Mouse (Mus musculus): Measurements from ENCODE around the gene Abca3. TPM values are rescaled to one million over a fixed set of nuclear protein-coding genes. Genes with fewer than 3 reads are reported as not detected.

The Abca3 gene
- polyA plus RNA-seq, 1 experiment from 2014 or later: 24.7 TPM

DNA sequence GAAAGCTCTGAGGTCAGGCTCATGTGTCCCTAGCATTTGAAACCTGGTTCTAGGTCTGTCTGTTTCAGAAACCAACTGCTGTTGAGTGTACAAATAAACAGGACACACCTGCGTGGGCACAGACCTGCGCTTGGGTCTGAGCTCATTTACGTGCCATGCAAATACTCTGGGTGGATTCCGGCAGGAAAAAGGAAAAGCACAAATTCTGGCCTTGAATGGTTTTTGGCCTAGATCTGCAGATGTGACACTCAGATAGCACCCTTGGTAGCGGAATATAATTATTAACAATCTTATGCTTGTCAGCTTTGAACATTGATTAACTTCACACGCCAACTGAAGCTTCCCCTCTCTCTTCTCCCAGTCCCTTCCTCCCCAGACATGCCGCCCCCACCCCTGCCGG lies 3.5 kb downstream of the Abca3 start:
- no peak overlapping the region for H3K4me2 ChIP-seq
- no peak overlapping the region; the same call in 1 of the 2 replicates for H3K9ac ChIP-seq
- no peak overlapping the region for H3K4me3 ChIP-seq
- WGBS: 90% methylated on average over 8 of the region's 8 CpGs
- H3K9me3 ChIP-seq: no peaks in the 10 kb centered on the region
- ATAC-seq (ENCODE audit: low read depth): no peak
- H3K27me3 ChIP-seq: peaks cover 8% of the 10 kb centered on the region
- 0 out of 2 replicates have a peak, but pooled peaks cover 15% of the 10 kb centered on the region for H3K36me3 ChIP-seq
- peaks cover 40% of the 10 kb centered on the region for H3K4me1 ChIP-seq (replicated peaks)
- H3K27ac ChIP-seq (replicated peaks): no peak overlapping the region

DNA sequence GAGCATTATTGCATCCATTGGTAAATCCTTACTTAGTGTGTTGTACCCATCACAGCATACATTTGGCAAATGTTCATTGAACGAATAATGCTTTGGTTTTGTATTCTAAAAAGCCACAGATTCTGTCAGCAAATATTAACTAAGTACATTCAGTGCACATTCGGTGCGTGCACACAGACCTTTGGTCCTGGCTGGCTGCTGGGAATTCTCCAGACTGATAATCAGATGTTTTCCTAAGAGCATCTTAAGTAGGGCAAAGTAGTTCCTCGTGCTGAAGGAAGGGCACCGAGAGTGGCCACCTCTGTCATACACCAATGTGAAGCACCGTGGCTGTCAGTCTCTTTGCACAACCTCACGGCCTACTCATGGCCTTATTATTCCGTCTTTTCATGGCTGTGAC lies 7.3 kb downstream of the Abca3 start:
- H3K4me2 ChIP-seq: no peak overlapping the region
- no peak for ATAC-seq (ENCODE audit: low read depth)
- WGBS: 92% methylated on average over 8 of the region's 8 CpGs
- H3K4me1 ChIP-seq (replicated peaks): peaks cover 18% of the 10 kb centered on the region
- H3K36me3 ChIP-seq: peaks cover 22% of the 10 kb centered on the region; the same call in 1 of the 2 replicates
- H3K9ac ChIP-seq: no peak overlapping the region
- no peaks in the 10 kb centered on the region for H3K27me3 ChIP-seq
- H3K27ac ChIP-seq (replicated peaks): no peak overlapping the region
- H3K4me3 ChIP-seq: no peak overlapping the region
- H3K9me3 ChIP-seq: no peaks in the 10 kb centered on the region

DNA sequence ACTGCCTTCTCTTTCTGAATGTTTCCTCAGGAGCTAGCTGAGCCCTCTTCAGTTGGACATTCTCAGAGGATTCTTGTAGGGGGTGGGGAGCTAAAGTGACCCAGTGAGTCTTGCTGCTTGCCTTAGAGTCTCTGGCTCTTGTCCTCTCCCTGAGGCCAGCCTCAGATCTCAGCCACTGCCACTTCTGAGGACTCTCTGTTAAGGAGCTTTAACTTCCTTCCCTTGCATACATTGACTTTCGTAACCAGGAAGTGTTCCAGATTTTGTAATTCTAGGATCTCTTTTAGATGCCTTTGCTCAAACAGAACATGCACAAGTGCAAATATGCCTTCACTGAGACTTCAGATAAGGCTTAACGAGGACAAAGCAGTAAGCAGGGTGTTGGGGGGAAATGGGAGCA lies 8.2 kb downstream of the Abca3 start:
- Histone ChIP-seq H3K9me3 (no peaks in the 10 kb centered on the region), H3K36me3 (peaks cover 28% of the 10 kb centered on the region), H3K27ac (replicated peaks) (no peak overlapping the region), H3K4me3 (no peak overlapping the region), H3K4me2 (no peak overlapping the region), H3K4me1 (replicated peaks) (peaks cover 10% of the 10 kb centered on the region), H3K9ac (no peak overlapping the region), H3K27me3 (no peaks in the 10 kb centered on the region)
- WGBS: 85% methylated on average over 2 of the region's 2 CpGs
- ATAC-seq (ENCODE audit: low read depth): no peak

DNA sequence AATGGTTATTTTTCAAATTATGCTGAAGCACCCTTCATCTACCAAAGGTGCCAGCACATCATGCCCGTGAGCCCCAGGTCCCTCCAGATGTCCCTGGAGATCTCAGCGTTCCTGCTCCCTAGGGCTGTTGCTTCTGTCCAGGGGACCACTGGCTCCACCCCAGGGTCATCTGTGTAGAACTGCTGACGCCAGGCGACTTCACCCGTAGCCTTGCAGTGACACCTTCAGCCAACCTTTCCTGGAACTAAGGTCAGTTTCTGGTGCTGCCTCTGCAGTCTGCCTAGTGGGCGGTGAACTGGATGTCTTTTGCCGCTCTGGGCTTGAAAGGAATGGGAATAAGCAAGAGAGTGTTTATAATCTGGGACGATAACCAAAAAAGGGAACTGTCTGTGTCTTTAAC lies 9.1 kb downstream of the Abca3 start:
- Histone ChIP-seq H3K4me1 (replicated peaks) (peaks cover 4% of the 10 kb centered on the region), H3K27ac (replicated peaks) (no peak overlapping the region), H3K36me3 (peaks cover 35% of the 10 kb centered on the region), H3K4me2 (no peak overlapping the region), H3K4me3 (no peak overlapping the region), H3K9me3 (no peaks in the 10 kb centered on the region), H3K9ac (no peak overlapping the region), H3K27me3 (no peaks in the 10 kb centered on the region)
- no peak for ATAC-seq (ENCODE audit: low read depth)
- WGBS: 87% methylated on average over 8 of the region's 8 CpGs

DNA sequence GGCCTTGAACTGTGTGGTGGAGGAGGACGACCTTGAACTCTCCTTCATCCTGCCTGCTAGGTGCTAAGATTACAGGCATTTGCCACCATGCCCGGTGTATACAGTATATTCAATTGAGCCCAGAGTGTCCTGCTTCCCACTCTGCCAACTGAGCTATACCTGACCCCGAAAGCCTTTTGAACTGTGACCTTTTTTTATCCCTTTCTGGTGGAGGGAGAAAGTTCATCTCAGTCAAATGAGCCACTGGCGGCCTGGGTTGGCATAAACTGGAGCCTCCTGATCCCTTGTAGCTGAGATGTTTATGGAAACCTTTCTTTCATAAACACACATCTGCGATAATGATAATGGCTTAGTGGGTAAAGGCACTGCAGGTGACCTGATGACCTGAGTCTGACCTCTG lies 9.5 kb downstream of the Abca3 start:
- no peak overlapping the region for H3K4me2 ChIP-seq
- H3K27ac ChIP-seq (replicated peaks): no peak overlapping the region
- H3K27me3 ChIP-seq: no peaks in the 10 kb centered on the region
- no peaks in the 10 kb centered on the region for H3K9me3 ChIP-seq
- H3K36me3 ChIP-seq: peaks cover 40% of the 10 kb centered on the region
- H3K9ac ChIP-seq: no peak overlapping the region
- ATAC-seq (ENCODE audit: low read depth): no peak
- no peak overlapping the region for H3K4me3 ChIP-seq
- H3K4me1 ChIP-seq (replicated peaks): no peaks in the 10 kb centered on the region
- 85% methylated on average over 5 of the region's 5 CpGs for WGBS

DNA sequence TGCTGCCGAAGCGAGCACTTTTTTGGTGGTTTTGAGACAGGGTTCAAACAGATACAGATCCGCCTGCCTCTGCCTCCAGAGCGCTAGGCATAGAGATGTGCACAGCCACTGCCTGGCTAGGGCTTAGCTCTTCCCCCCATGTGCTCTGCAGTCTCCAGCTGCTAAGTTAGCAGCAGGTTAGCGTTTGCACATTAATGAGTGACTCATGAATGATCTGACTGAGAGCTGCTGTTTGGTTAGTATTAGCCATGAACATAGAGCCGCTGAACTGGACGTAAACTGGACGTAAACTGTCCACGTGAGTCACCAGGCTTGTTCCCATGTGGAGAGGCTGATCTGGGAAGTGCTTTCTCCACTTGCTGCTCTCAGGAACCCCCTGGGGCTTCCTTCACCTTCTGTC lies 10.8 kb downstream of the Abca3 start:
- H3K4me1 ChIP-seq (replicated peaks): no peaks in the 10 kb centered on the region
- ATAC-seq (ENCODE audit: low read depth): no peak

DNA sequence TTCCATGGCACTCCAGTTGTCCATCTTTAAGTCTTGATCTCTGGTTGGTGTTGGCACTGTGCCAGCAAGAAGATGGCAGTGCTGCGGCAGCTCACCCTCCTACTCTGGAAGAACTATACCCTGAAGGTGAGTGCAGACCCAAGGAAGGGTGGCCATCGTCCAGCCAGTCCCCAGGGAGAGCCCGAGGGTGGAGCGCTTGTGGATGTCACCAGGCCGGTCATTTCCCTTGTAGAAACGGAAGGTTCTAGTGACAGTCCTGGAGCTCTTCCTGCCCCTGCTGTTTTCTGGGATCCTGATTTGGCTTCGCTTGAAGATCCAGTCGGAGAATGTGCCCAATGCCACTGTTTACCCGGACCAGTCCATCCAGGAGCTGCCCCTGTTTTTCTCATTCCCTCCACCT lies 12.7 kb downstream of the Abca3 start:
- no peak for ATAC-seq (ENCODE audit: low read depth)
- 84% methylated on average over 9 of the region's 9 CpGs for WGBS
- no peak overlapping the region for H3K4me3 ChIP-seq
- H3K9ac ChIP-seq: no peak overlapping the region
- H3K27me3 ChIP-seq: no peaks in the 10 kb centered on the region
- no peak overlapping the region for H3K4me2 ChIP-seq
- no peaks in the 10 kb centered on the region for H3K4me1 ChIP-seq (replicated peaks)
- H3K36me3 ChIP-seq: peaks cover 53% of the 10 kb centered on the region
- H3K9me3 ChIP-seq: no peaks in the 10 kb centered on the region
- no peak overlapping the region for H3K27ac ChIP-seq (replicated peaks)

More for the DNA sequence above, 10.8 kb downstream of the Abca3 start:
- no peaks in the 10 kb centered on the region for H3K9me3 ChIP-seq
- H3K27me3 ChIP-seq: no peaks in the 10 kb centered on the region
- no peak overlapping the region for H3K4me2 ChIP-seq
- H3K27ac ChIP-seq (replicated peaks): no peak overlapping the region
- no peak overlapping the region for H3K4me3 ChIP-seq
- H3K36me3 ChIP-seq: peaks cover 52% of the 10 kb centered on the region
- 73% methylated on average over 9 of the region's 9 CpGs for WGBS
- H3K9ac ChIP-seq: no peak overlapping the region

DNA sequence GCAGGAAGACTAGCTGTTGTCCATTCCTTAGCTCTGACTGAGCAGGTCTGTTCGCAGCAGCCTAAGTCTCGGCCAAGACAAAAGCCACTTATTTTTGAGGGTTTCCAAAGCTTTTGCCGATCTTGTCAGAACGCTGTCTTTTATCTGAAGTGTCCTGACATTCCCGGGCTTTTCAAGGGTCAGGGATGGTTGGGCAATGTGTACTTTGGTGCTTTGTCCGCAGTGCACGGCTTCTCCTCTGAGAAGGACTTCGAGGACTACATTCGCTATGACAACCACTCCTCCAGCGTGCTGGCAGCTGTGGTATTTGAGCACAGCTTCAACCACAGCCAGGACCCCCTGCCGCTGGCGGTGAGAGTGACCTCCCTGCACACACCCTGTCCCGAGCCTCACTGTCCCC lies 14.1 kb downstream of the Abca3 start:
- no peak for ATAC-seq (ENCODE audit: low read depth)
- Histone ChIP-seq H3K4me2 (no peak overlapping the region), H3K27ac (replicated peaks) (no peak overlapping the region), H3K9ac (no peak overlapping the region), H3K4me3 (no peak overlapping the region), H3K4me1 (replicated peaks) (no peaks in the 10 kb centered on the region), H3K9me3 (no peaks in the 10 kb centered on the region), H3K36me3 (peaks cover 62% of the 10 kb centered on the region), H3K27me3 (no peaks in the 10 kb centered on the region)
- WGBS: 59% methylated on average over 13 of the region's 13 CpGs

DNA sequence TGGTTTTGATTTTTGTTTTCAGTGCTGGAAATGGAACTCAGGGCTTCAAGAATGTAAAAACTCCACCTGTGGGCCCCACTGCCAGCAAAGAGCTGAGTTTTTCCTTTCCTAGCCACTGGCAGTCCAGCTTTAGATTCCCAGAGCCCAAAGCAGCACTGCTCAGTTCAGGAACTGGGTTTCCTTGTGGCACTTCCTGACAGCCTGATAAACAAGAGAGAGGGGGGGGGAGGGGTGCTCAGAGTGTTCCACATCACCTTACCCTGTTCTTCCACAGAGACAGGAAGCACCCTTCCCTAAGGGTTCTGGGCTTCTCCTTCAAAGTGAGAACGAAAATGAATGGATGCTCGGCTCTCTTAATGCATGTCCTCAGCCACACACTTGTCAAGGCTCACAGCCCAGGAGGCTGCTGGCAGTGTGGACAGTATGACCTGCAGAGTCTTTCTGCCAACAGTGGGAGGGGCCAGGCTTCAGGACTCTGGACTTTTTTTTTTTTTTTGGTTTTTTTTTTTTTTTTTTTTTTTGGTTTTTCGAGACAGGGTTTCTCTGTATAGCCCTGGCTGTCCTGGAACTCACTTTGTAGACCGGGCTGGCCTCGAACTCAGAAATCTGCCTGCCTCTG lies 23.5 kb downstream of the Abca3 start:
- Histone ChIP-seq H3K9me3 (no peaks in the 10 kb centered on the region), H3K36me3 (peaks cover 91% of the 10 kb centered on the region), H3K27ac (replicated peaks) (no peak overlapping the region), H3K27me3 (no peaks in the 10 kb centered on the region), H3K4me2 (no peak overlapping the region), H3K9ac (no peak overlapping the region), H3K4me1 (replicated peaks) (no peaks in the 10 kb centered on the region), H3K4me3 (no peak overlapping the region)
- ATAC-seq (ENCODE audit: low read depth): no peak
- 87% methylated on average over 5 of the region's 5 CpGs for WGBS

DNA sequence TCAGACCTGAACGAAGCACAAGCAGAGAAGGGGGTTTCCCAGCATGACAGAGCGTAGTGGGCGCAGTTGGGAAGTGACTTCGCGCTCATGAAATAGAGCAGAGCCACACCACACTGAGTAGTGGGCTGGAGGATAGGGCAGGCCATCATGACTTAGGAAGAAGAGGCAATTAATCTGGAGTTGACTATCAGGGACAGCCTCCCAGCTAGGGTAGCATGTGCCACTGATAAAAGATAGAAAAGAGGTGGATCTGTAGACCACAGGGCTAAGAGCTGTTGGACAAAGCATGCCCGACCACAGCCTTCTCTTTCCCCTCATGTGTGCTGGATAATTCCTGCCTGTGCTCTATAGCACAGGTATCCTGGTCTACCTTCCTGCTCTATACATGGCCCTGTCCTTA lies 24.1 kb downstream of the Abca3 start:
- Histone ChIP-seq H3K4me2 (no peak overlapping the region), H3K36me3 (peaks cover 90% of the 10 kb centered on the region), H3K4me3 (no peak overlapping the region), H3K9me3 (no peaks in the 10 kb centered on the region), H3K4me1 (replicated peaks) (no peaks in the 10 kb centered on the region), H3K27me3 (no peaks in the 10 kb centered on the region), H3K9ac (no peak overlapping the region), H3K27ac (replicated peaks) (no peak overlapping the region)
- WGBS: 94% methylated on average over 6 of the region's 6 CpGs
- no peak for ATAC-seq (ENCODE audit: low read depth)

DNA sequence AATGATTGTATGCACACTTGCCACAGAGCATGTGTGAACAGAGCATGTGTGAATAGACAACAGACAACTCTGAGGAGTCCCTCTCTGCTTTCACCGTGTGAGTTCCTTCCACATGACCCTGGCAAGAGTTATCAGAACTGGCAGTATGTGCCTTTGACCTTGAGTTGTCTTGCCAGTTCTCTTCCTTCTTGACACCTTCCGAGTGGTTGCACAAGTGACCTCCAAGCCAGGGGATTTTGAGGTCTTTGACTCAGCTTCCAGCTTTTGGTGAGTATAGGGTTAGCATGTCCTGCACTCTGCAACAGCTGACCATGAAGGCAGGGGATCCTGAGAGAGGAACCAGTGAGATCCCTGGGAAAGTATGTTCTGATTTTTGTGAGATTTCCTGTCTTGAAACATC lies 26.7 kb downstream of the Abca3 start:
- 91% methylated on average over 2 of the region's 2 CpGs for WGBS

DNA sequence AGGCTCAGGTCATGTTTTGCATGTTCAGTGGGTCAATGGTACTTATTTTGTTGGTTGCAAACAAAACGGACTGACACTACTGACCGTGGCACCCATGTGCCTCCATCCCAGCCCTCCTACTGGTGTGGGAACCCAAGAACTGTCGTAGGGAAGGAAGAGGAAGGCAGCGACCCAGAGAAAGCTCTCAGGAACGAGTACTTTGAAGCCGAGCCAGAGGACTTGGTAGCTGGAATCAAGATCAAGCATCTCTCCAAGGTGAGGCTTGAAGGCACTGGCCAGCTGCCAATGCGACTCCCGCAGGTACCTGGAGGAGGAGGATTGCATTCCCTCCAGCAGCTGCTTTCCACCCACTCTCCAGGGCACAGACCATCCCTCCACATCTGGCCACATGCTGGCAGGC lies 32.0 kb downstream of the Abca3 start:
- no peaks in the 10 kb centered on the region for H3K4me1 ChIP-seq (replicated peaks)
- WGBS: 81% methylated on average over 8 of the region's 8 CpGs
- no peak for ATAC-seq (ENCODE audit: low read depth)
- H3K9ac ChIP-seq: no peak overlapping the region
- peaks cover 93% of the 10 kb centered on the region for H3K36me3 ChIP-seq
- no peaks in the 10 kb centered on the region for H3K9me3 ChIP-seq
- no peak overlapping the region for H3K4me2 ChIP-seq
- H3K4me3 ChIP-seq: no peak overlapping the region
- no peaks in the 10 kb centered on the region for H3K27me3 ChIP-seq
- no peak overlapping the region for H3K27ac ChIP-seq (replicated peaks)

More for the DNA sequence above, 26.7 kb downstream of the Abca3 start:
- no peak overlapping the region for H3K4me2 ChIP-seq
- no peaks in the 10 kb centered on the region for H3K4me1 ChIP-seq (replicated peaks)
- no peak for ATAC-seq (ENCODE audit: low read depth)
- H3K9me3 ChIP-seq: no peaks in the 10 kb centered on the region
- H3K36me3 ChIP-seq: peaks cover 89% of the 10 kb centered on the region
- no peak overlapping the region for H3K9ac ChIP-seq
- no peak overlapping the region for H3K4me3 ChIP-seq
- H3K27ac ChIP-seq (replicated peaks): no peak overlapping the region
- H3K27me3 ChIP-seq: no peaks in the 10 kb centered on the region

DNA sequence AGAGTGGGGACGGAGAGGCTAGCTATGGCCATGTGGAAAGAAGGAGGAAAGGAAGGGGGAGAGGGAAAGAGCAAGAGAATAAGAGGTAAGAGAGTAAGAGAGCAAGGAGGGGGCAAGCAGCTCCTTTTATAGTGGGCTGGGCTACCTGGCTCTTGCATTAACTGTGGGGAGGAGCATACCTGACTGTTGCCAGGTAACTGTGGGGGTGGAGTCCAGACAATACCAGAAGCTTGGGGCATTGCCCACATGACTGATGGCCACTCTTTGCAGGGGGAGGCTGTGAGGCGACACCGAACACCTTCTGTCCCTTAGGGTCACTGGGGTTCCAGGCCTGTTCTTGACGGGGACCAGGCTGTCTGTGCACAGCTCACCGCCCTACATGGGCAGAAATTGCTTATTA lies 37.0 kb downstream of the Abca3 start:
- no peak for ATAC-seq (ENCODE audit: low read depth)
- Histone ChIP-seq H3K4me1 (replicated peaks) (no peaks in the 10 kb centered on the region), H3K27me3 (no peaks in the 10 kb centered on the region), H3K4me2 (no peak overlapping the region), H3K36me3 (peaks cover 93% of the 10 kb centered on the region), H3K9me3 (no peaks in the 10 kb centered on the region), H3K4me3 (no peak overlapping the region), H3K9ac (no peak overlapping the region), H3K27ac (replicated peaks) (no peak overlapping the region)
- 85% methylated on average over 5 of the region's 5 CpGs for WGBS

Data from neural tube, embryonic 13.5 days (tissue).